Mouse (Mus musculus) megakaryocyte, embryonic 14.5 days (primary cell): Measurements from ENCODE around the gene Mfsd6l.

Experiments used
- FLI1 ChIP-seq: IDR thresholded peaks from 2 replicates; pipeline ENCODE4 v1.6.1; 2012; ENCODE audit warnings: low read length, inconsistent platforms, mixed read lengths
- GATA1 ChIP-seq: IDR thresholded peaks from 3 replicates; pipeline ENCODE4 v1.6.1; 2012; ENCODE audit warnings: mixed read lengths, low read length, inconsistent platforms, borderline replicate concordance

DNA sequence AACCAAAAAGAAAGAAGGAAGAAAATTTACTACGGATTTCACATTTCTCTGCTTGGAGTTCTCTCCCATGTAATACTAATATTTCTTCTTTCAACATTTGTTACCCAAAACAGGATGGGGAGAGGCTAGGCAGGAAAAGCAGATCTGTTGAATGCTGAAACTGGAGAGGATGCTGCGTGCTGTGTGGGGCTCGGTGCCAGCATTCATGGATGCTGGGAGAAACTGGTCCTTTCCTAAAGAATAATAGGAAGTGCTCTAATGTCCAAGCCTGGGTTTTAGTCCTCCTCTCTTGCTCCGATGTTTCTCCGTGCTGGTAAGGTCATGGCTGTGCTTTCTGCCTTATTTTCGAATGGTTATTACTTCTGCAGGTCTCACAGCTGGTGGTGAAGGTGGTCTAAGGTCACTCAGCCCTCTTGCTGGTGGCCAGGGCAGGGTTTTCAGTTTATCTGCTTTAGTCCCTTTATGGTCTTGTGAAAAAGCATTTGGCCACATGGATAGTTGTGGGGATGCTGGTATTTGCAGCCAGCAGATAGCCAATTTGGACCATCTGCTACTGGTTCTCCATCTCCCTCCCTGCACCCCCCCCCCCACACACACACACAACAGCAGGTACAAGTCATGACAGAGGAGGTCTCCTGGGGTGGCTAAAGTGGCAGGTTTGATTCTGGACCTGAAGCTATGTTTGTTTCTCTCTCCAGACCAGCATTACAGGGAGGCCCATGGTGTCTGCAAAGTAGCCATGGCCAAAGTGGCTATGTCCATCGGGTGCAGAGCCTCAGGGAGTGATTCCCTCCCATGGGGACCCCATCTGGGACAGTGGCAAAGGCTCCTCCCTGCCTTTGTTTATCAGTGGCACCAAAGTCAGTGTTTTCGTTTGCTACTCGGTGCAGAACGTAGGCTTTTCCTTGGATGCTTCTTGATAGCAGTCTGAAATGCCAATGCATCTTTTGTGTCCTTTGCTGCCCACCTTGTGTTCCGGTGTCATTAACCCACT is 6.3 kb downstream of the Mfsd6l start:
- TF ChIP-seq GATA1: no peak
- no peak for TF ChIP-seq FLI1
